Mouse (Mus musculus) heart, adult 2 months (tissue): Measurements from ENCODE around the gene 2210016F16Rik.

Source experiments
- CTCF ChIP-seq: fragments of 200-600 bp; IDR thresholded peaks from 2 replicates; pipeline ENCODE4 v1.8.1; 2022; ENCODE audit warnings: antibody characterized with exemption, mild to moderate bottlenecking, moderate library complexity
- EP300 ChIP-seq: fragments of 200-500 bp; IDR thresholded peaks from 2 replicates; pipeline ENCODE4 v1.6.1; 2011; ENCODE audit warnings: low read depth, low read length, control low read depth; ENCODE audit not compliant: insufficient read depth
- POLR2A ChIP-seq: fragments of 200-500 bp; IDR thresholded peaks from 2 replicates; pipeline ENCODE4 v1.6.1; 2011; ENCODE audit warnings: mild to moderate bottlenecking, low read depth, low read length, control low read depth; ENCODE audit not compliant: insufficient read depth

DNA sequence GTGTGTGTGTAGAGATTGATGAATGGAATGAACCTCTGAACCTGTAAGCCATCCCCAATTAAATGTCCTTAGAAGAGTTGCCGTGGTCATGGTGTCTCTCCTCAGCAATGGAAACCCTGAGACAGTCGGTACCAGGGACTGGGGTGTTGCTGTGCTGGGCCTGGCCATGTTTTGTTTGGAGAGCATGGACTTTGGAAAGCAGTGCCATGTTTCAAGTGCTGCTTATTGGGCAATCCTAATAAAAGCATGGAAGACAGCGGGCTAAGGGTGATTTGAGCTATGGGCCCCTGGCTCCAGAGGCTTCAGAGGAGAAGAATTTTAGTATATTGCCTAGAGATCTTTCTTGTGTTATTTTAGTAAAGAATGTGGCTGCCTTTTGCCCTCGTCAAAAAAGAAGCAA lies 26.0 kb upstream of the 2210016F16Rik start:
- TF ChIP-seq CTCF = no peak
- TF ChIP-seq POLR2A = no peak
- no peak for TF ChIP-seq EP300
